Mouse (Mus musculus) kidney, adult 18-20 months (tissue): ENCODE measurements around the gene Basp1.

Experiments
- DNase-seq: peaks from one replicate; pipeline ENCODE4 v3.0.0; 2021

The Basp1 gene

GRCm38 (mm10) chr15:25415958-25416357 lies 2.4 kb upstream of the Basp1 start:
- no peak for DNase-seq

- peak; percentile 85 for DNase-seq
Observed at GRCm38 (mm10) chr15:25414747-25415119, 1.2 kb upstream of the Basp1 start.

GRCm38 (mm10) chr15:25414011-25414746 lies 615 bp upstream of the Basp1 start:
- DNase-seq: no peak

- DNase-seq: no peak
Observed at GRCm38 (mm10) chr15:25412761-25413261, 753 bp downstream of the Basp1 start.

GRCm38 (mm10) chr15:25412171-25412641 lies 1.4 kb downstream of the Basp1 start:
- peak; percentile 25 for DNase-seq

- no peak for DNase-seq
Observed at GRCm38 (mm10) chr15:25411461-25411860, 2.1 kb downstream of the Basp1 start.

GRCm38 (mm10) chr15:25405926-25406325 lies 7.6 kb downstream of the Basp1 start:
- DNase-seq: no peak

- DNase-seq: no peak
Observed at GRCm38 (mm10) chr15:25403879-25404278, 9.7 kb downstream of the Basp1 start.

GRCm38 (mm10) chr15:25402001-25402400 lies 11.6 kb downstream of the Basp1 start:
- no peak for DNase-seq

- no peak for DNase-seq
Observed at GRCm38 (mm10) chr15:25400276-25400675, 13.3 kb downstream of the Basp1 start.

- no peak for DNase-seq
Observed at GRCm38 (mm10) chr15:25395912-25396590, 17.5 kb downstream of the Basp1 start.

- DNase-seq: no peak
Observed at GRCm38 (mm10) chr15:25392525-25393099, 21.0 kb downstream of the Basp1 start.

- DNase-seq: no peak
Observed at GRCm38 (mm10) chr15:25391210-25391609, 22.4 kb downstream of the Basp1 start.

GRCm38 (mm10) chr15:25387572-25387971 lies 26.0 kb downstream of the Basp1 start:
- DNase-seq: no peak

GRCm38 (mm10) chr15:25380051-25380450 lies 33.5 kb downstream of the Basp1 start:
- no peak for DNase-seq

GRCm38 (mm10) chr15:25378707-25379106 lies 34.9 kb downstream of the Basp1 start:
- DNase-seq: no peak

- DNase-seq: no peak
Observed at GRCm38 (mm10) chr15:25376914-25377313, 36.6 kb downstream of the Basp1 start.

GRCm38 (mm10) chr15:25373486-25373885 lies 40.1 kb downstream of the Basp1 start:
- no peak for DNase-seq

- DNase-seq: no peak
Observed at GRCm38 (mm10) chr15:25369522-25369921, 44.0 kb downstream of the Basp1 start.

GRCm38 (mm10) chr15:25365503-25365902 lies 48.1 kb downstream of the Basp1 start:
- DNase-seq: no peak

GRCm38 (mm10) chr15:25364819-25365463 lies 48.6 kb downstream of the Basp1 start:
- DNase-seq: no peak

- DNase-seq: peak; percentile 15
Observed at GRCm38 (mm10) chr15:25364160-25364818, 49.3 kb downstream of the Basp1 start.

GRCm38 (mm10) chr15:25363636-25364035 lies 49.9 kb downstream of the Basp1 start:
- DNase-seq: no peak
